Mouse (Mus musculus) liver, embryonic 12.5 days (tissue): Measurements from ENCODE around the gene Mcoln1. TPM values are rescaled to one million over a fixed set of nuclear protein-coding genes. Genes with fewer than 3 reads are reported as not detected.

Source experiments
- ATAC-seq: fragments of 200-750 bp; cut with Nextera tagmentation; 2 replicates; pipeline ENCODE4 v1.8.0; 2017; ENCODE audit warnings: moderate number of reproducible peaks, mild to moderate bottlenecking, moderate library complexity
- H3K27ac ChIP-seq: fragments of 300-500 bp; sonication (generic); 2 replicates; pipeline ENCODE4 v1.5.1; 2016; ENCODE audit warnings: mild to moderate bottlenecking
- H3K27me3 ChIP-seq: fragments of 300-500 bp; sonication (generic); replicated peaks from 2 replicates; pipeline ENCODE4 v1.6.1; 2016; ENCODE audit warnings: mild to moderate bottlenecking, moderate library complexity
- H3K36me3 ChIP-seq: fragments of 300-500 bp; sonication (generic); 2 replicates; pipeline ENCODE4 v1.6.1; 2016; ENCODE audit warnings: mild to moderate bottlenecking, moderate library complexity
- H3K4me1 ChIP-seq: fragments of 300-500 bp; sonication (generic); 2 replicates; pipeline ENCODE4 v1.6.1; 2016
- H3K4me2 ChIP-seq: fragments of 300-500 bp; sonication (generic); 2 replicates; pipeline ENCODE4 v1.6.1; 2016; ENCODE audit warnings: mild to moderate bottlenecking, moderate library complexity
- H3K4me3 ChIP-seq: fragments of 300-500 bp; sonication (generic); 2 replicates; pipeline ENCODE4 v1.5.1; 2016; ENCODE audit warnings: mild to moderate bottlenecking, moderate library complexity
- H3K9ac ChIP-seq: fragments of 300-500 bp; sonication (generic); 2 replicates; pipeline ENCODE4 v1.6.1; 2016; ENCODE audit warnings: mild to moderate bottlenecking, moderate library complexity
- H3K9me3 ChIP-seq: fragments of 300-500 bp; sonication (generic); replicated peaks from 2 replicates; pipeline ENCODE4 v1.6.1; 2016; ENCODE audit warnings: mild to moderate bottlenecking, moderate library complexity
- WGBS: fragments of 180-500 bp; shearing (Covaris S2); methylation state at CpG from one replicate; pipeline ENCODE4 v1.1.7; 2016; ENCODE audit not compliant: insufficient replicate concordance; 5-methylcytosine and 5-hydroxymethylcytosine counted together
- polyA plus RNA-seq: library from polyadenylated mRNA; unstranded; fragments of >200 nt; fragmentation: Nextera tagmentation; extraction: Ambion mirVana; gene quantifications from 2 replicates; pipeline ENCODE4 v1.2.1, GENCODE M21; 2016

The Mcoln1 gene
- polyA plus RNA-seq = 25.7 and 26.9 TPM in 2 replicates

- H3K4me2 ChIP-seq = peak within 1 kb of the TSS; percentile 96
- H3K4me3 ChIP-seq = peak within 1 kb of the TSS; percentile 80
- H3K27me3 ChIP-seq = no peaks in the 10 kb centered on the region
- peak; percentile 89 for ATAC-seq
- WGBS = under 1% methylated on average over 70 of the region's 70 CpGs
- H3K9ac ChIP-seq = peak within 1 kb of the TSS; percentile 87
- H3K4me1 ChIP-seq = peaks cover 37% of the 10 kb centered on the region
- H3K27ac ChIP-seq = peak within 1 kb of the TSS; percentile 90
- 0 out of 2 replicates have a peak, but pooled peaks cover 6% of the 10 kb centered on the region for H3K9me3 ChIP-seq
- H3K36me3 ChIP-seq = peaks cover 21% of the 10 kb centered on the region
Observed at GRCm38 (mm10) chr8:3500235-3501090, at the start of gene Mcoln1. Gene Mcoln1 (plus strand): TSS chr8:3500457.

DNA sequence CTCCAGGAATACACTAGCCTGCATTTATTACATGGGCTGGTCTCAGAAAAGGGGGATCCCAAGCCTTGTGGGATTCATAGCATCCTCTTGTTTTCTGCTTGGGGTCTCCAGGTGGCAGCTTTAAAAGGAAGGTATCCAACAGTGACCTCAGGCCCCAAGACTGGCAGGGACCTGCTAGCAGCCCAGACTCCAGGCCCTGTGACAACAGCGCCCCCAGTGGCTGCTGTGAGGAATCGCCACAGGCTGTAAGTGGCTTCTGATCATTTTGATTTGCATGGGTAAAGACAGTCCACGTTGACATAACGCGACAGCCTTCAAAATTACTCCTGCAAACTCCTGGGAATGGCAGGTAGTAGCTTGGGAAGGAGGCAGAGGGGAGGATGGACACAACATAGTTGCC lies 49.6 kb upstream of the Mcoln1 start:
- H3K4me1 ChIP-seq = no peaks in the 10 kb centered on the region
- WGBS = 34% methylated on average over 5 of the region's 5 CpGs
- ATAC-seq = no peak
- H3K4me2 ChIP-seq = no peak overlapping the region
- H3K36me3 ChIP-seq = peaks cover 90% of the 10 kb centered on the region
- H3K4me3 ChIP-seq = no peak overlapping the region
- no peaks in the 10 kb centered on the region for H3K9me3 ChIP-seq
- no peak overlapping the region for H3K27ac ChIP-seq
- H3K27me3 ChIP-seq = no peaks in the 10 kb centered on the region
- no peak overlapping the region for H3K9ac ChIP-seq

DNA sequence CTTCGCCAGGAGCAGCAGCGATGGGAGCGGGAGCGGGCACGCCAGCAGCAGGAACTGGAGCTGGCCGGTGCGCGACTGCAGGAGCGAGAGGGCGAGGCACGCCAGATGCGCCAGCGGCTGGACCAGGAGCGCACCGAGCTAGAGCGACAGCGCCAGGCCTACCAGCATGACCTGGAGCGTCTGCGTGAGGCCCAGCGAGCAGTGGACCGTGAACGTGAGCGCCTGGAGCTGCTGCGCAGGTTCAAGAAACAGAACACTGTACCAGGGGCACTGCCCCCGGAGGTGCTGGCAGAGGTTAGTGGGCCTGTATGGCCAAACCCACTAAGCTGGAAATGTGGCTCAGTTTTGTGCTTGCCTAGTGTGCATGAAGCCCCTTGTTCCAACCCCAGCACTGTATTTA lies 48.3 kb upstream of the Mcoln1 start:
- H3K4me2 ChIP-seq = no peak overlapping the region
- 89% methylated on average over 25 of the region's 25 CpGs for WGBS
- H3K9me3 ChIP-seq = no peaks in the 10 kb centered on the region
- H3K36me3 ChIP-seq = peaks cover 96% of the 10 kb centered on the region
- no peak for ATAC-seq
- no peak overlapping the region for H3K4me3 ChIP-seq
- no peak overlapping the region for H3K27ac ChIP-seq
- H3K27me3 ChIP-seq = no peaks in the 10 kb centered on the region
- H3K9ac ChIP-seq = no peak overlapping the region
- no peaks in the 10 kb centered on the region for H3K4me1 ChIP-seq

- WGBS = 76% methylated on average over 2 of the region's 2 CpGs
- Histone ChIP-seq H3K36me3 (no peaks in the 10 kb centered on the region), H3K4me3 (no peak overlapping the region), H3K4me2 (no peak overlapping the region), H3K9ac (no peak overlapping the region), H3K9me3 (no peaks in the 10 kb centered on the region), H3K4me1 (peaks cover 18% of the 10 kb centered on the region), H3K27ac (no peak overlapping the region), H3K27me3 (no peaks in the 10 kb centered on the region)
- no peak for ATAC-seq
Observed at GRCm38 (mm10) chr8:3463248-3463647, 37.0 kb upstream of the Mcoln1 start.

DNA sequence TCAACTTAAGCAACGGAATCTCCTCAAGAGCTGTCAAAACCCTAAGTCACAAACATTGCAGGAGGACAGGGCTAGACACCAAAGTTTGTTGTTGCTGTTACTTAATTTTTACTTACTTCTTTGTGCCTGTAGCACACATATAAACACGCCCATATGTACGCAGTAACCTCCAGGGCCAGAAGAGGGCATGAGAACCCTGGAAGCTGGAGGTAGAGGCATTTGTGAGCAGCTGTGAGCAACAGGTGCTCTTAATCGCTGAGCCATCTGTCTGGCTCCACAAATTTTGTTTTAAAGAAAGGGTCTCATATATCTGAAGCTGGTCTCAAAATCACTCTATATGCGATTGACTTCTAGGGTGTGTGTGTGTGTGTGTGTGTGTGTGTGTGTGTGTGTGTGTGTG lies 35.9 kb upstream of the Mcoln1 start:
- Histone ChIP-seq H3K36me3 (no peaks in the 10 kb centered on the region), H3K4me3 (no peak overlapping the region), H3K4me1 (peaks cover 21% of the 10 kb centered on the region), H3K4me2 (no peak overlapping the region), H3K9me3 (no peaks in the 10 kb centered on the region), H3K9ac (no peak overlapping the region), H3K27ac (no peak overlapping the region), H3K27me3 (no peaks in the 10 kb centered on the region)
- WGBS = 56% methylated on average over 5 of the region's 5 CpGs
- no peak for ATAC-seq

DNA sequence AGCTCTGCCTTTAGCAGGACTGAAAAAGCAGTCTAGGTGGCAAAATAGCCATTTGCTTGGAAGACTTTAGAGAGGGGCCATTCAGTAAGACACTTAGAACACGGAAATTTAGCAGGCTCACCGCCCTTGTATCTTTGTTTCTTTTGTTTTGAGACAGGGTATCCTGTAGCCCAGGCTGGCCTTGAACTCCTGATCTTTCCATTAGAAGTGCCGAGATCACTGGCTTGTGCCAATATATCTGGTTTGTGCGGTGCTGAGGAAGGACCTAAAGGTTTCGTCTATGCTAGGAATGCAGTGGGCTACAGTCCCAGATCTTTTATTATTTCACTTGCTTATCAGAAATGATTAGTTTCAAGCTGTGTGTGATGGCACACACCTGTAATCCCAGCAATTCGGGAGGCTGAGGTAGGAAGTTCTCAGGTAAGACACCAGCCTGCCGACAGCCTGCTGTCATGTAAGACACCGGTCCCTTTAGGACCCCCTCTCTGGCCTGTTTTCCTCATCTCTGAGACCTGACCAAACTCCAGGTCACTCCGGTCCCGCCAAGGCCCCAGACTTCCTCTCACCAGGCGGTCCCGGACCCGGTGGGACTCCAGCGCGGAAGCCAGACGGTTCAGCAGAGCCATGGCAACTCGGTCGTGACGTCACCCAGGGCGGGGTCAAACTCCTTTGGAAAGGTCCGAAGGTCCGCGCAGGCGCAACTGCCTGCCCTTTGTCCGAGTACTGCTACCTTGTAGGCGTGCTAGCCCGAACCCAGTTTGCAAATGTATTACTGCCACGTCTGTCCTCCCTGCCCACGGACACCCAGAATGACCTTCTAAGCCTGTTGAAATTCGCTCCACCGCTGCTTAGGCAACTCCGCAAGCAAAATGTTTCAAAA lies 33.0 kb upstream of the Mcoln1 start, which contains the start of gene Pex11g:
Gene Pex11g, minus strand, starts transcription at position 675 of the 880 bp plus-strand sequence.
- H3K9me3 ChIP-seq = no peaks in the 10 kb centered on the region
- WGBS = 7% methylated on average over 32 of the region's 32 CpGs
- H3K4me3 ChIP-seq = peak within 1 kb of the TSS; percentile 64
- peak within 1 kb of the TSS; percentile 70 for H3K9ac ChIP-seq
- H3K4me1 ChIP-seq = peaks cover 16% of the 10 kb centered on the region
- H3K27ac ChIP-seq = peak within 1 kb of the TSS; percentile 58
- peak; percentile 89 for ATAC-seq
- H3K36me3 ChIP-seq = no peaks in the 10 kb centered on the region
- H3K27me3 ChIP-seq = no peaks in the 10 kb centered on the region
- H3K4me2 ChIP-seq = peak within 1 kb of the TSS; percentile 81

DNA sequence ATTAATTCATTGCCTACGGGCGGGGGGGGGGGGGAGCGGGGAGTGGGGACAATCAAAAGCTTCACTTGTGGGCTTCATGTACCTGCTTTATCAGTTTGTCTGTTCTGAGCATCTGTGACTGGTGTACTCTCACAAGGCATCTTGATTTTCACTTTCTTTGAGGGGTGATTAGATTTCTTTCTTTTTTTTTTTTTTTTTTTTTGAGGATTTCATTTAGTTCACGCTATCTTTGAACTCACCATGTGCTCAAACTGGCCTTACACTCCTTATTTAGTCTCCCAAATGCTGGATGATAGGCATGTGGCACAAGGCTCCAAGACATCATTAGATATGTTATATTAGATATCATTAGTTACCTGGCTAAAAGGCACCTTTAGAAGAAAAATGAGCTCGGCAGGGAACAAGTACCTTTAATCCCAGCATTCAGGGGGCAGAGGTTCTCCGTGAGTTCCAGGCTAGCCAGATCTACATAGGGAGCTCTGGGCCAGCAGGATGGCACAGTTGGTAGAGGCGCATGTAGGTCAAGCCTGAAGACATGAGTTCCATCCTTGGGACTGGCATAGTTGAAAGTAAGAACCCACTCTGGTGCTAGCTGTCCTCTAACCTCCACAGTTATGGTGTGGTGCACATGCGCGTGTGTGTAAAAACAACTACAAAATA lies 32.2 kb upstream of the Mcoln1 start:
- H3K9me3 ChIP-seq = no peaks in the 10 kb centered on the region
- peak overlapping the region; percentile 70 for H3K9ac ChIP-seq
- peak overlapping the region; percentile 58 for H3K27ac ChIP-seq
- H3K4me1 ChIP-seq = peaks cover 16% of the 10 kb centered on the region
- H3K27me3 ChIP-seq = no peaks in the 10 kb centered on the region
- H3K4me3 ChIP-seq = peak overlapping the region; percentile 64
- H3K36me3 ChIP-seq = no peaks in the 10 kb centered on the region
- WGBS = 50% methylated on average over 9 of the region's 9 CpGs
- peak overlapping the region; percentile 81 for H3K4me2 ChIP-seq
- ATAC-seq = no peak; the same call in 1 of the 2 replicates

GRCm38 (mm10) chr8:3468838-3469237 lies 31.4 kb upstream of the Mcoln1 start:
- H3K27me3 ChIP-seq = no peaks in the 10 kb centered on the region; the same call in 1 of the 2 replicates
- no peaks in the 10 kb centered on the region for H3K36me3 ChIP-seq
- no peaks in the 10 kb centered on the region for H3K9me3 ChIP-seq
- no peak for ATAC-seq
- WGBS = 69% methylated on average over 1 of the region's 1 CpGs
- H3K4me3 ChIP-seq = no peak overlapping the region
- no peak overlapping the region for H3K9ac ChIP-seq
- H3K4me2 ChIP-seq = no peak overlapping the region
- peaks cover 16% of the 10 kb centered on the region for H3K4me1 ChIP-seq
- no peak overlapping the region for H3K27ac ChIP-seq

GRCm38 (mm10) chr8:3470562-3470961 lies 29.7 kb upstream of the Mcoln1 start, which contains the start of gene Tex45:
Gene Tex45 (plus strand): TSS chr8:3470862.
- Histone ChIP-seq H3K4me1 (peaks cover 16% of the 10 kb centered on the region), H3K9ac (no peak within 1 kb of the TSS), H3K4me3 (no peak within 1 kb of the TSS), H3K27ac (no peak within 1 kb of the TSS), H3K27me3 (peaks cover 3% of the 10 kb centered on the region), H3K36me3 (no peaks in the 10 kb centered on the region), H3K9me3 (no peaks in the 10 kb centered on the region), H3K4me2 (no peak within 1 kb of the TSS)
- no peak for ATAC-seq

GRCm38 (mm10) chr8:3475715-3476429 lies 24.4 kb upstream of the Mcoln1 start:
- no peak overlapping the region for H3K27ac ChIP-seq
- 20% methylated on average over 37 of the region's 37 CpGs for WGBS
- H3K4me3 ChIP-seq = peak overlapping the region; percentile 18; the same call in 1 of the 2 replicates
- H3K36me3 ChIP-seq = no peaks in the 10 kb centered on the region
- no peak overlapping the region for H3K9ac ChIP-seq
- ATAC-seq = no peak
- H3K27me3 ChIP-seq = peaks cover 31% of the 10 kb centered on the region
- peak overlapping the region; percentile 46 for H3K4me2 ChIP-seq
- no peaks in the 10 kb centered on the region for H3K4me1 ChIP-seq
- H3K9me3 ChIP-seq = no peaks in the 10 kb centered on the region

DNA sequence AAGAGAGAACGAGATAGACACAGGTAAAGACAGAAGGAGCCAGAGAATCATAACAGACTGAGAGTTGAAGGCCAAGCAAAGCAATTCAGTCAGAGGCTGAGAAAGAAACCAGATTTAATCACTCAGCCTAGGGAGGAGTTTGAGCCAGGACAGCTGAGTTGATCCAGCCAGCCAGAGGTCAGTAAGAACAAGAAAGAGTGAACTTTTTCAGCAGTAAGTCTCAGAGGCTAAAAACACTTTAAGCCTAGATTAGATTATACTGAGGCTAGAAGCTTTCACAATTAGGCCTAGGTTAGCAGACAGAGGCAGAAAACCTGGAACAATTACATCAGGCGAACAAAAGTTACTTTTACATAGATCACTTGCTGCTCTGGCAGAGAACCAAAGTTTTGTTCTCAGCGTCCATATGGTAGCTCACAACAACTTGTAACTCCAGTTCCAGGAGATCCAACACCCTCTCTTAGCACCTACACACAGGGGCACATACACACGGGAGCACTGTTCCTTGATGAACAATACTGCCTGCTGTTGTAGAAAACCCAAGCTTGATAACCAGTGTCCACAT lies 20.0 kb upstream of the Mcoln1 start:
- no peak overlapping the region for H3K4me2 ChIP-seq
- no peak overlapping the region for H3K27ac ChIP-seq
- no peak overlapping the region for H3K9ac ChIP-seq
- H3K9me3 ChIP-seq = no peaks in the 10 kb centered on the region
- 51% methylated on average over 4 of the region's 4 CpGs for WGBS
- no peaks in the 10 kb centered on the region for H3K36me3 ChIP-seq
- H3K4me1 ChIP-seq = peaks cover 6% of the 10 kb centered on the region
- H3K27me3 ChIP-seq = peaks cover 45% of the 10 kb centered on the region
- no peak for ATAC-seq
- no peak overlapping the region for H3K4me3 ChIP-seq
